Mouse (Mus musculus): Measurements from ENCODE around the gene Aqr.

Aqr gene

DNA sequence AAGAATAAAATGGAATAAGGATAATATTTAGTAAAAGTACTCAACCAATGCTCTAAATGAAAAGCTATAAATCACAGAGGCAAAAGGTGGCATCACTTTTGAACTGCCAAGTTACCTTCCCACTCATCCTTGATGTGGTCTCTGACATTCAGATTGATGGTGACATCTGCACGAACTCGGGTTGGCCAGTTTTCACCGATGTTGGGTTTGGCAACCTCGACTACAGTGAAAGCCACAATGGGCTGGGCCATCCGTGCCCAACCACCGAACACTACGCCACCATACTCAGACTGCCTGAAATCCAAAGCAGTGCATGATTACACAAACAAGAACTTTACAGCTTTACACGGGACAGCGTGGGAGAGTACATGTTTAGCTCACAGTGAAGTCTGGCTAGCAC lies 50.1 kb downstream of the Aqr start:
- no peak for DNase-seq (ENCODE audit: extremely low read depth, low read depth)

DNA sequence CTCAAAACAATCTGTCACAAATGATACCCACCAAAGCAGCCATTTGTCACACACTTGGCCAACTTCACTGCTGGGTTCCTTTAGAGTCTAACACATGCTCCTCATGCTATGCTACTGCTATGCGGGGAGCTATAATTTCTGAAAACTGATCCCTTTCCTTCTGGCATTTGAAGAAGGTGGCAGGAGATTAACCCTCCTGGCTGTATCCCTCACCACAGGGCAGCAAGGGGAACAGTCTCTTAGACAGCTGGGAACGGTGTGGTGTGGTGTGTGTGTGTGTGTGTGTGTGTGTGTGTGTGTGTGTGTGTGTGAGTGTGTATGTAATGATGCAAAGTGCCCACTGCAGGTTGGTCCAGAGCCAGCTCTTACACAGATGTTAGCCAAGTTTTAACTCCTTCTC lies 51.0 kb downstream of the Aqr start:
- DNase-seq (ENCODE audit: extremely low read depth, low read depth) = no peak

DNA sequence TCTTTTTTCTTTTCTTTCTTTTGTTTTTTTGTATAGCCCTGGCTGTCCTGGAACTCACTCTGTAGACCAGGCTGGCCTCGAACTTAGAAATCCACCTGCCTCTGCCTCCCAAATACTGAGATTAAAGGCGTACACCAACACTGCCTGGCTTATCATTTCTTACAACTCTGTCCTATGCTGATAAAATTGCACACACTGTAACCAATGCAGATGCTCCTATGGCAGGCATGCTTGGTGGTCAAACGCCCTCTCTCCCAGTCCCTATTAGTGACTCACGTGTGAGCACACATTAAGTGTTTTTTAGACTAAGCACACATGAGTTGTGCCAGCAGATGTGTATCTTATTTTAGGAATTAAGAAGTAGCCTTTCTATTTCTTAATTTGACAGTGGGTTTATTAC lies 53.5 kb downstream of the Aqr start:
- DNase-seq (ENCODE audit: extremely low read depth, low read depth) = no peak

DNA sequence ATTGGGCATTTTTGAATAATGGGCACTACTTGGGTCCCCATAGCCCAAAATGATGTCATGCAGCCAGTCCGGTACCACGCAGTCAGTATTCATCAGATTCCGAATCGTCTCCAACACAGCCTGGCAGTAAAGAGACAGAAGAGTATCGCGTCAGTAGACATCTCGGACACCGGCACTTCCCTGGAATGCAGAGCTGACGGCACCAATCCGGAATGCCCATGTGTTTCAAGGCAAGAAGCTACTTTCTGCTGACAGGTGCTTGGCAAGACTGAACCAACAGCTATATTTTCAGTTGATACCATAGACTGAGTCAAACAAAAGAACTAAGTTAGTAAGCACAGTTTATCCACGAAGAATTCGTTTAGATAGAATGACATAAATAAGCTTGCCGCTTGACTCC lies 56.2 kb downstream of the Aqr start:
- DNase-seq (ENCODE audit: extremely low read depth, low read depth) = no peak

DNA sequence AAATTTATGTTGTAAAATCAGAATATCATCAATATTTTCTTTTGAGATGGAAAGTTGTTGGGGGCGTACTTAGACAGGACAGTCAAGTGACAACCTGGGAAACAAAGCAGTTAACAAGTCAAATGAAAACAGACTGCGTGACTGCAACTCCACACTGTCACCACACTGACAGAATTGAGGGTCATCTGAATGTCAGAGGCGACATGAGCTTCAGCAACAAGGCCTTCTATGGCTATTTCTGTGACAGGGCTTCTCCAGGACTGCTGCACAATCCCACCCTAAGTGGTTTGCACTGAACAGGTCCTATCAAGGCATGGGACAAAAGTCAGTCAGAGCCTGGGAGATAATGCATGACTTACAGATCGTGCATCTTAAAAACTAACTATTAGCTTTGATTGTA lies 63.5 kb downstream of the Aqr start:
- DNase-seq (ENCODE audit: extremely low read depth, low read depth) = no peak

DNA sequence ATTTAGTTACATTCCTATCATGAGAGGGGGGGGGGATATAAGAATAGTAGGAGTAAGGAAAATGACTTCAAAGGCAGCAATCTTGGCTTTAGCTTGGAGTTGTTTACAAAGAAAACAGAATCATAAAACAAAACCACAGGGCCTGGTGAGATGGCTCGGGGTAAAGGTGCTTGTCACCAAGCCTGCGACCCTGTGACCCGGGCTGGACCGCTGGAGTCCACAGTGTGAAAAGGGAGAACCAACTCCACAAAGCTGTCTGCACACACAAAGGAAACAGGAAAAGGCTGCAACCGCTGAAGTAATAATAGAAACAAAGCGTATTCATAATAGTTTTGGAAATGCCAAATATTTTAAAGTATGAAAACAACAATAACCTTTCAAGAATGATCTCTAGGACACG lies 67.4 kb downstream of the Aqr start:
- no peak for DNase-seq (ENCODE audit: extremely low read depth, low read depth)

DNA sequence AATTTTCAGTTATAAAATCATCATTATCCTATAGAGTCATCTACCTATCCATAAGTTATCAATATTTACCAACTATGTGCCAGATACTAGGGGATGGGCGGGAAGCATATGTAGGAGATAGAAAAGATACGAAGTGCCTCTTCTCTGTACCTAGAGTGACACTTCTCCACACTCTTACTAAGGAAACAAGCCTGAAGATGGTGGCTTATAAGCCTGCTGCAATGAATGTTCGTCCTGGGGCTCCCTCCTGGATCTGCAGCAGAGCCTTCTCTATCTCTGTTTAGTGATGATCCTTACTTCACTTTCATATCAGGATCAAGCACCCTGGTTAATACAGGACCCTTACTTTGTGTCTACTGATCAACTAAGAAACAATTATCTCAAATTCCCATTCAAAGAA lies 69.2 kb downstream of the Aqr start:
- no peak for DNase-seq (ENCODE audit: extremely low read depth, low read depth)

DNA sequence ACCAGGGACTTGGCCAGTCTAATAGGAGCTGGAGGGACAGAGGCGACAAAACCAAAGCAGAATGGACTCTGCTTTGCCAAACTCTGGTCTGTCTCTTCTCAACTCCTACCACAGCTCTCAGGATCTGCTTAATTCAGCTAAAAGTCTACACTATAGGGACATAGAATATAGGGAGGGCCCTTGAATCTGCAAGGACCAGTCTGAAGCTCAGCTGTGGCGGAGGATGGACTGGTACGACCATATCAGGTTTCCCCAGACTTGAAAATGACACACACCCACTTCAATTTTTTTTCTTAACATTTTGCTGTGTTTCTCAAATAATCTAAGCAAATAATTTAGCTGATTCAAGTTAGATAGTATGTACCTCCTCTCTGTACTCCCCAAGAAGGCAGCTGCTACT lies 69.6 kb downstream of the Aqr start:
- no peak for DNase-seq (ENCODE audit: extremely low read depth, low read depth)

DNA sequence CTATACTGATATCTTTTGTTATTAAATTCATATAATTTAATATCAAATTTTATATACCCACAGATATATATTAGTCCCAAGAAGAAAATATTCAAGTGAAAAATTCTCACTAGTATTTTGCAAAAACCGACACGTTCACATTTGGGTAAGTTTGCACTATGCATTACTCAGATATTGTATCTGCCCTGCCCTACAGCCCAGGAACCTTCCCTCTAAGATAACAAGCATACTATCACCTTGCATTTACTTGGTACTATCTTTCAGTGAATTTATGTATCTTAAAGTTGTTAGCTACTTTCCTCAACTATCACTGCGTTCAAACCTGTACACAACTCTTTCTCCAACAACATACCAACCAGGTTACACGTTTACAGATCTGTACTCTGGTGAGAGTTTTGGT lies 71.3 kb downstream of the Aqr start:
- no peak for DNase-seq (ENCODE audit: extremely low read depth, low read depth)

DNA sequence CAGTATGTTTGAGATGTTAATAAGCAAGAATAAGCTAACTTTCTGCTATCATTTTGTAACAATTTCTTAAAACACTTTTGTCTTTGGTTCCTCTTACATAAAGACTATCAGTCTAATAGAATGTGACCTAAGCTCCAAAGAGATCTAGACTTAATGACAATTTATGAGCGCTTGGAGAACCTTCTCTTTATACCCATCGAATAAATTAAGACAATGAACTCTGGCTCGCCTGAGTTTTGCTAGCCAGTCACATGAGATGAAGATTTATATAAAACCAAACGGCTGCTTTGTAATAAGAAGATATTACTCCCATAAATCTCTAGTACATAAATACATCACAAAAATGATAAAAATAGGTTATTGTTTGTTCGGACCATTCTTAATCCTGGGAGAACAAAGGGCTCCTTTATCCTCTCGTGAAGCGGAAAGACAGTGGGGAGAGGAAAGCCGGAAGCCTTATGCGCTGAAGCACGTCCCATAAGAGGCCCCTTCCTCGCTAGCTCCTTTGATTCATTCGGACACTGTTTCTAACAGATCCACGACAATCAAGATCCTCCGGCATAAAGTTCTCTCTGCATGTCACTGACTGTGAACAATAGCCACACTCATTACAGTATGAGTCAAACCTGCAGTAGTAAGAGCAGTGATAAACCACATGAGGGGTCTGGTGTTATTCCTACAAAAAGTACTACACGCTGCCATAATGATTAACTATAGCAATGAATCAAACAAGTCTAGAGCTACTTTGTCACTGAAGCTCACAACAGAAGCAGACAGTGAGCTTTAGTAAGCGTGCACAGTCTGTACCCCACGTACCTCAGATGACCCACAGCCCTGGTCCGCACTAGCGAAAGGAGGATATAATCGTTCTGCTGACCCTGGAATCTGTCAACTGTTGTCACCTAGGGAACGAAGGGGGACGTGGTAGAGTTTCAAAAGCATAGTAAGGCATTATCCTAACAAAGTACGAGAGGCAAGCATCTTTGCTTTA lies 79.2 kb downstream of the Aqr start:
- no peak for DNase-seq (ENCODE audit: extremely low read depth, low read depth)

DNA sequence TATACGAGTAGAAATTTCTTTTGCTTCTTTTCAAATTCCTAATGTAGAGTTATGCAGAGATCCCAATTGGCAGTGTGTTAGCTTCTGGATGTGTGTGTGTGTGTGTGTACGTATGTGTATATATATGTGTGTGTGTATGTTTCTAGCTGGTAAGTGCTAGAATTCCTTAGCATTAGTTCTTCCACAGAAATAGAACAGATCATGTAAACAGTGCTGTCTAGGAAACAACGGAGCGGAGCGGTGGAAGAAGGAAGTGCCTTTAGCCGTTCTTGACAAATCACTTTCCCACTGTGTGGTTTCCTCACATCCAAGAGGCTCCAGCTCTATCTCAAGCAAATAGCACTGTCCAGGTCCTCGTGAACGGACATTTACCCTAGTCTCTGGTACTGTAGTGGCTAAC lies 80.4 kb downstream of the Aqr start:
- no peak for DNase-seq (ENCODE audit: extremely low read depth, low read depth)

DNA sequence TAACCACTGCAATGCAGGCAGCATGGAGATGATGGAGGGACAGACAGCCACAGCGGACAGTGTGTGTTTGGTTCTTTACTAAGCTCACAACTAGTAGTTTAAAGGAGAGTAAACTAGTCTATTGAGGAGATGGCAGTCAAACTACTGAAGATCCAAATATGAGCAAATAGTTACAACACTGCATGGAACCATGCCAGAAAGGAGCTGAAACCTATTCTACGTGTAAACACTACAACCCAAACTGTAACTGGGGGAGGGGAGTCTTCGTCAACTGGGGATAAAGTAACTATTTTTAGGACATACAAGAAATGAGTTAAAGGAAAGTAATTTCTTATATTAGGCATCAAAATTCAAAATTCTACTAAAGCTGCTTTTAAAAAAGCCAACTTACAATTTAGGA lies 84.4 kb downstream of the Aqr start:
- no peak for DNase-seq (ENCODE audit: extremely low read depth, low read depth)

DNA sequence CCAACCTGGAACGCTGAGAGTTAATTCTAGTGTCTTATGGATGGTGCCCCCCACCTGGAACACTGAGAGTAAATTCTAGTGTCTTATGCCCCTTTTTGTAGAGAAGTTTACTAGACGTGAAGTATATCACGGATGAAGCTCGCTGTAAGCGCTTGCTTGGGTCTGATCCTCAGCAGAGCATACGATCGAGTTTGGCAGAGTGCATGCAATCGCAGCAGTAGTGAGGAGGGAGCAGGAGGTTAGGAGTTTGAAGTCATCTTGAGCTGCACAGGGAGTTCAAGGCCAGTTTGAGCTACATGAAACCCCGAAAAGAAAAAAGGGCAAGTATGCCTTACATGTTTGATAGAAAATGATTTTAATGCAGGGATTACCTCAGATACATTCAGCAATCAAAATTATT lies 86.0 kb downstream of the Aqr start:
- DNase-seq (ENCODE audit: extremely low read depth, low read depth) = no peak

DNA sequence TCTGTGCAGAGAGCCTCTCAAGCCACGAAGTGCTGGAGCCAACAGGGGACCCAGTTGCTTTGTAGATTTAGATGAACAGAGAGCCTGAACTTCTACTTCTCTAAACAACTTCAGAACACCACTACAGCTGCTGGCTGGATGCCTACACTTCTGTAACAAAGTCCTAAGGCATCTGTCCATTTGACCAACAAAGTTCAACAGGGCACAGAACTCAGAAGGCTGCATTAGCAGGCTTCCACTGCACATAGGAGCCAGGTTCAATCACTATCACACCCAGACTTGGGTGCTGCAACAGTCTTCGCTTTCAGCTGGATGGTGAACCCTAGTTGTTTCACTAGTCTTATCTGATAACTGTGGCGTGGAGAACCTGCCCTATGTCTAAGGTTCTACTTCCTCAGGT lies 87.0 kb downstream of the Aqr start:
- no peak for DNase-seq (ENCODE audit: extremely low read depth, low read depth)

DNA sequence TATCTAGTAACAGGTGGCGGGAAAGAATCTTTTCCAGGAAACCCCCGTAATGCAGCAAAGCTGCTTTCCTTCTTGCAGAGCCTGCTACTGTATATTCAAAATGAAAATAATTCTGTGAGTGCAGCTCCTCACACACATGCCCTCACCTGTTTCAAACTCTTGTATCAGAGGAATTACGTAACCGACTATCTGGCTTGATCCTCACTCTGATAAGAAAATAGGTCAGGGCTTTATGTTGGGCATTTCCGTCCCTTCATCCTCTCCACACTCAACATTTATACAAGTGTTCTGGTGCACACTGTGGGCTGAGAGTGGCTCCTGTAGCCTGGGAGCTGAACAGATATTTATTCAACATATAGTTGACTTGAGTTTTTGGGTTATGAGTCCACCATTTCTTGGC lies 87.7 kb downstream of the Aqr start:
- no peak for DNase-seq (ENCODE audit: extremely low read depth, low read depth)

DNA sequence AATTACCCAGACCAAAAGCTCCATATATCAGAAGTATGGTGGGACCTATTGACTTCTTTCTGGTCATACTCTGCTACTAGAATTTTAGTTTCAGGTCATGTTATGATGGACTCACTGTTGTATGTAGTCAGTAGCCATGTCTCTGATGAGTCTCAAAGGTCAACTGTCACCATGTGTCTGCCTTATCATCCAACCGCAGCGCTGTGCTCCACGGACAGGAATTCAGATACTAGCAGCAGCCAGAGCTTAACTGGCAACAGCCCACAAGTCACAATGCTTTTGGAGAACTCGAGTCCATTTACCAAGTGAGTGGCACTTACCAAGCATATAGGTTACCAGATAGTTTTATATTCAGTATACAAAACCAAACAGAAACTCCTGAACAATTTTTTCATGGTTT lies 89.2 kb downstream of the Aqr start:
- no peak for DNase-seq (ENCODE audit: extremely low read depth, low read depth)

DNA sequence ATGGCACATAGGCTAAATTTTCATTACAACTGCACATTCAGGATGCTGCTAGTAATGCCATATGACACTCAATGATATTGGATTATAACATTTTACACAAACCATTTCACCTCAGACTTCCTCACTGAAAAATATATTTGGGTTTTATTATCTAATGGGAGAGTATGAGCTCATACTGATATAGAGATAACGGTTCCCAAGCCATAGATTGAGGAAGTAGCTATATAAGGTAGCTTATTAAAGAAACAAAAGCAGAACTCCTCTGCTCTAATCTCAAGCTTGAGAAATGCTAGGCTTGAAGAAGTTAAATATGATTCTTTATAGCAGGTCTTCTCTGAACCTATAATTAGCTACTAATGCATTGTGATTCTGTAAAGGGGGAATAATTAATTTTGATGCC lies 90.3 kb downstream of the Aqr start:
- DNase-seq (ENCODE audit: extremely low read depth, low read depth) = peak; percentile 36

DNA sequence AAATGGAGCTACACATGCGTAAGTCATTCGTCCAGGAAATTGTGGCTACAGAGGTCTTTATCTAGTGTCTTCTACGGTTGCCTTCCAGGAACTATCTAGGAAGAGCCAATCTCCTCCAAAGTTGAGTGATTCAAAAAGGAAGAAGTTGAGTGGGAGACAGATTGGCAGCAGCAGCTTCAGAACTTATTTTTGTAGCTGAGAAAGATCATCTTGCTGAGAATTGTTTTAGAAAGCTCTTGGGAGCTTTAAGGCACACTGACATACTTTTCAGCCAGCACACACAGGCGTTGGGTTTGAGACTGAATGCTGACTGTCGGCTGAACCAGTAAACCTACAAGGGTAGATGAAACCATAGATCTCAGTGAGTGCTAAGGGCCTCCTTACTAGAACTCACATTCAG lies 91.5 kb downstream of the Aqr start:
- no peak for DNase-seq (ENCODE audit: extremely low read depth, low read depth)

DNA sequence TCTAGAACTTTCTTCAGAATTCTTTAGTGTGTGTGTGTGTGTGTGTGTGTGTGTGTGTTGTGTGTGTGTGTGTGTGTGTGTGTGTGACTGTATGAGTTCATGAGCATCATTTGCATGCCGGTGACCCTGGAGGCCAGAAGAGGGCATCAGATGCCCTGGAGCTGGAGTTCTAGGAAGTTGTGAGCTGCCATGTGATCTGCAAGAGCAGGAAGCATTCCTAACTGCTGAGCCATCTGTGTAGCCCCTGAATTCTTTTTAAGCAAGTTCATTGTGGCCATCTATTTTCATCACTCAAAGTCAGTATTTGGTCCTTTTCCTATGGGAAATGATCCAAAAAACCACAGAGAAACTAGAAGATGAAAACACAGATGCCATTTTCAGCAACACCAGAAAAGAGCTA lies 92.1 kb downstream of the Aqr start:
- DNase-seq (ENCODE audit: extremely low read depth, low read depth) = no peak

DNA sequence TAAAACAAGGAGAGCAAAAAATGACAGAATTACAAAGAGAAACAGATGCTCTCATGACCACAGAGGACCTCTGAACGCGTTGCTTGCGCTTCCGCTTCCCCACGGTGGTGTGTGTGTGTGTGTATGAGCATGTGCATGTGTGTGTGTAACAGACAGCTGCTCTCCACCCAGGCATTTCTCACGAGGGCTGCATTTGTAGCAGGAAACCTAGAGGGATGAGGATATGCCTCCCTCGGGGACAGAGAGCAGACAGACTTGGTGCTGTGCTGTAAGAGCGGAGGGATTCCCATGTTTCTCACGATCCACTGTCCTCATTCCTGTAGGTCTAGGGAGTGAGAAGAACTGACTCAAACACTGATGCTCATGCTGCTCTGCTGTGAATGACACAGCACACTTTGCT lies 93.2 kb downstream of the Aqr start:
- DNase-seq (ENCODE audit: extremely low read depth, low read depth) = no peak

DNA sequence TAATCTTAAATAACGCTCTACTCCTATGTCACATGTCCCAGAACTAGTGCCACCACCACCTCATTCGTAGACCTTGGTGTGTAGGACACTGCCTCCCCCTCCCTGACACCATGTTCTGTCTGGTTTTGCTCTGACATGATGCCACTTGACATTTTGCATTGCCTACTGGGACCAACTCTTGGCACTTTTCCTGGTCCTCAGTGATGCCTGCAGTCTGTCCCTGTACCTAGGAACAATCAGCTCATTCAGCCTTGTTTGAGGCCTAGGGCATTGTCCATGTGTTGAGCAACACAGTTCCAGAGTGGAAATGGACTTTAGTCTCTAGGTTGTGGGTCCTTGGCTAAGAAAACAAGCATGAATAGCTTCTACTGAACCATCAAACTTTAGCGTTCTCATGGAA lies 97.0 kb downstream of the Aqr start:
- no peak for DNase-seq (ENCODE audit: extremely low read depth, low read depth)

DNA sequence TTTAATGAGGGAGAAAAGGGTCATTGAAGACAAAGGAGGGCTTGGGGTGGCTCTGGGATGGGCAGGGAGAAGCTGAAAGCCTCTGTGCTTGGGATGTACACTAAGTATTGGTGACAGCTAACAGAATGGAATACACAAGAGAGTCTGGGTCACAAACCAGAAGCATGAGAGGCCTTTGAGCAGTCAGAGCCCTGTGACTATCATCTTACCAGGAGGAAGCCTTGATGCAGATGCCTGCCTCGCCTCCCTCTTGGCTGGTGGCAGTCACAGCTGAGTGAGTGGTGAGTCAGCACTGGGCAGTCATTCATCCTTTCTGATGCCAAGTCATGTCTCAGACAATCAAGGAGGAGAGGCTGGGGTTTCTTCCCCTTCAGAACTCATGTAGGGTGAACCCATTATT lies 99.6 kb downstream of the Aqr start:
- DNase-seq (ENCODE audit: extremely low read depth, low read depth) = no peak

DNA sequence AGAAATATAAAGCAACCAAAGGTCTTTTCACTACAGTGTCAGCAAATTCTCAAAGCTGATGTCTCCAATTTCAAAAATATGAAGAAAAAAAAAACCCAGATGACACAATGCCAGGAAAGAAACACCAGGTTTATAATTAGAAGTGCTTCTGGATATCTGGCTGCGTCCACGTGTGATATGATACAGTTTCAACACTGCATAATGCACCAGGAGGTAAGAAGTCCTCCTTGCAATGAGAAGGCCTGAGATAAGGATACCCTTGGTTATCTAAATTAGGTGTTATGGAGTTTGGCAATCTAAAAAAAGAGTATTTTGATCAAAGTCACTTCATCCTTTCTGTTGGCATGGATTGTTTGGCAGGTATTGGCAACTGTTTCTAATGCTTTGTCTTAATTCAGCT lies 114.9 kb downstream of the Aqr start:
- no peak for DNase-seq (ENCODE audit: extremely low read depth, low read depth)

DNA sequence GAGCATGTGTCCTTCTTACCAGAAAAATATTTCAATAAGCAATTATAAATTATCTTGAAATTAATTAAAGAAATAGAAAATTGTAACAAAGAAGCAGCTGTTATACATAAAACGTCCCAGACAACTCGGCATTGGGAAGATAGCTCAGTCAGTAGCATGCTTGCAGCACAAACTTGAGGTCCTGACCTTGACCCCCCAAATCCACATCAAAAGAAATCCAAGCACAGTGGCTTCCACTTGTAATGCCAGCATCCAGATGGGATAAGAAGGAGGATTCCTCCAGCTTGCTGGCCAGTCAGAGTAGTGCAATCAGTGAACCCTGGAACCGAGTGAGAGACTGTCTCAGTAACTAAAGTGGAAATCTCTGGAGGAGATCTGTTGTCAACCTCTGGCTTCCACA lies 120.6 kb downstream of the Aqr start:
- DNase-seq (ENCODE audit: extremely low read depth, low read depth) = no peak

Data from MEL-GATA-1-ER (cell line).